Mouse (Mus musculus) embryonic facial prominence, embryonic 12.5 days (tissue): ENCODE measurements at regions not wholly inside any gene's neighbourhood (a gene's known extent, or its start where the extent isn't known, plus 50 kb on each side); places are given as distances from the start of the nearest gene placed in this dataset.
"Not testable (repeated sequence)": the region's sequence is repeated elsewhere in the genome, so short reads cannot be mapped to it uniquely, and the experiment has no call there.

Experiments used
- ATAC-seq: fragments of 200-750 bp; cut with Nextera tagmentation; 2 replicates; pipeline ENCODE4 v1.8.0; 2017; ENCODE audit not compliant: insufficient number of reproducible peaks, insufficient read depth, low FRiP score, low TSS enrichment
- H3K27ac ChIP-seq: fragments of 300-500 bp; sonication (generic); 2 replicates; pipeline ENCODE4 v1.5.1; 2016; ENCODE audit warnings: mild to moderate bottlenecking
- H3K27me3 ChIP-seq: fragments of 300-500 bp; sonication (generic); 2 replicates; pipeline ENCODE4 v1.6.1; 2016; ENCODE audit warnings: mild to moderate bottlenecking, moderate library complexity
- H3K36me3 ChIP-seq: fragments of 300-500 bp; sonication (generic); 2 replicates; pipeline ENCODE4 v1.6.1; 2016; ENCODE audit warnings: mild to moderate bottlenecking
- H3K4me1 ChIP-seq: fragments of 300-500 bp; sonication (generic); 2 replicates; pipeline ENCODE4 v1.6.1; 2016
- H3K4me2 ChIP-seq: fragments of 300-500 bp; sonication (generic); replicated peaks from 2 replicates; pipeline ENCODE4 v1.6.1; 2016; ENCODE audit warnings: mild to moderate bottlenecking, moderate library complexity
- H3K4me3 ChIP-seq: fragments of 300-500 bp; sonication (generic); 2 replicates; pipeline ENCODE4 v1.5.1; 2016; ENCODE audit warnings: mild to moderate bottlenecking
- H3K9ac ChIP-seq: fragments of 300-500 bp; sonication (generic); 2 replicates; pipeline ENCODE4 v1.6.1; 2016; ENCODE audit warnings: mild to moderate bottlenecking, moderate library complexity
- H3K9me3 ChIP-seq: fragments of 300-500 bp; sonication (generic); 2 replicates; pipeline ENCODE4 v1.6.1; 2016; ENCODE audit warnings: mild to moderate bottlenecking, moderate library complexity
- WGBS: fragments of 180-500 bp; shearing (Covaris S2); methylation state at CpG from one replicate; pipeline ENCODE4 v1.1.7; 2016; 5-methylcytosine and 5-hydroxymethylcytosine counted together

GRCm38 (mm10) chr7:73688451-73688850 is 51.7 kb upstream of the Fam174b start:
- 87% methylated on average over 7 of the region's 7 CpGs for WGBS
- Histone ChIP-seq H3K4me1 (no peaks in the 10 kb centered on the region), H3K9ac (no peak overlapping the region), H3K4me3 (no peak overlapping the region), H3K4me2 (no peak overlapping the region), H3K27ac (no peak overlapping the region), H3K9me3 (no peaks in the 10 kb centered on the region), H3K27me3 (no peaks in the 10 kb centered on the region), H3K36me3 (no peaks in the 10 kb centered on the region)
- ATAC-seq = no peak

- not testable (repeated sequence) for ATAC-seq, H3K4me3 ChIP-seq, H3K36me3 ChIP-seq, H3K9ac ChIP-seq, H3K27me3 ChIP-seq, H3K4me2 ChIP-seq, H3K27ac ChIP-seq, H3K9me3 ChIP-seq, H3K4me1 ChIP-seq
- WGBS = 94% methylated on average over 17 of the region's 17 CpGs
Observed at GRCm38 (mm10) chr7:73686245-73686644, 53.9 kb upstream of the Fam174b start.

GRCm38 (mm10) chr7:73682756-73683155 is 57.3 kb upstream of the Fam174b start:
- Histone ChIP-seq H3K27me3 (no peaks in the 10 kb centered on the region), H3K4me3 (no peak overlapping the region), H3K36me3 (no peaks in the 10 kb centered on the region), H3K9me3 (no peaks in the 10 kb centered on the region), H3K4me2 (no peak overlapping the region), H3K9ac (no peak overlapping the region), H3K27ac (no peak overlapping the region), H3K4me1 (no peaks in the 10 kb centered on the region)
- 65% methylated on average over 5 of the region's 5 CpGs for WGBS
- no peak for ATAC-seq

DNA sequence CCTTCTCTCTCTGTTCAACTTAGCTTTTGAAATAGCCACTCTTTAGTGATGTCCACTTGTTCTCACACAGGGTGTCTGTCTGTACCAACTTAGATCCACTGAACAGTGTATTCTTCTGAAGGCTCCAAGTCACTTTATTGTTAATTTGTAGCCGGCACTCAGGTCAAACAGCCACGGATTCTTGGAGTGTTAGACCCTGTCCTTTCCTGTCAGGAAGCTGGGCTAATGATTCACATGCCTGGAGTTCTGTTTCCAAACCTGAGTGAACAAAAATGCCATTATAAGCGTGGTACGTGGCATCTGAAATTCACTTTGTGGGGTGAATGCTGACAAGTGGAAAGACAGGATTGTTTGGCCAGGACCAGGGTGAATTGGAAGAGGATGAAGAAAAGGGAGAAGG is 69.5 kb upstream of the Fam174b start:
- H3K27ac ChIP-seq = no peak overlapping the region
- no peaks in the 10 kb centered on the region for H3K36me3 ChIP-seq
- no peak overlapping the region for H3K4me2 ChIP-seq
- H3K4me3 ChIP-seq = no peak overlapping the region
- WGBS = 20% methylated on average over 4 of the region's 4 CpGs
- H3K4me1 ChIP-seq = 0 out of 2 replicates have a peak, but pooled peaks cover 3% of the 10 kb centered on the region
- no peak for ATAC-seq
- H3K27me3 ChIP-seq = no peaks in the 10 kb centered on the region
- H3K9me3 ChIP-seq = no peaks in the 10 kb centered on the region
- H3K9ac ChIP-seq = no peak overlapping the region

DNA sequence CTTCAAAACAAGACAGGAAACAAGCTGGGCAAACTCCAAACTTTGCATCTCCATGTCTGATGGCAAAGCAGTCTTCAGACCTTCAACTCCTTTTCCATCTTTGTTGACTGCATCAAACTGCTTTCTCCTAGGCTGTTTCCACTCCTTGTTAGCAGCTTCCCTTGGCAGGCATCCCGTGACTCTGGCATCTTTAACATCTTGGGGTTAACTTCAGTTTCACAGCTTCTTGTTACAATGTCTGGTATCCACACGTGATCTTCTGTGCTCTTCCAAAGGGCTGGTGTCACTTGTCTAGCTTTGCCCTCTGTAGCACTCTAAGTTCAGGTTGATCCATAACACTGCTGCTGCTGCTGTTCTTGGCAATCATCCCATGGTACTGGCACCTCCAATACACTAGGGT is 71.3 kb upstream of the Fam174b start:
- no peak overlapping the region for H3K9ac ChIP-seq
- no peaks in the 10 kb centered on the region for H3K9me3 ChIP-seq
- no peak overlapping the region for H3K4me3 ChIP-seq
- H3K27me3 ChIP-seq = no peaks in the 10 kb centered on the region
- H3K4me1 ChIP-seq = 0 out of 2 replicates have a peak, but pooled peaks cover 3% of the 10 kb centered on the region
- no peak overlapping the region for H3K27ac ChIP-seq
- H3K4me2 ChIP-seq = no peak overlapping the region
- no peak for ATAC-seq
- 74% methylated on average over 2 of the region's 2 CpGs for WGBS
- H3K36me3 ChIP-seq = no peaks in the 10 kb centered on the region

GRCm38 (mm10) chr7:73666921-73667675 is 73.0 kb upstream of the Fam174b start:
- 68% methylated on average over 14 of the region's 14 CpGs for WGBS
- 0 out of 2 replicates have a peak, but pooled peaks have one; percentile 41 for ATAC-seq

GRCm38 (mm10) chr7:73664962-73665361 is 75.1 kb upstream of the Fam174b start:
- no peak overlapping the region for H3K4me3 ChIP-seq
- H3K9ac ChIP-seq = no peak overlapping the region
- no peak overlapping the region for H3K4me2 ChIP-seq
- no peak overlapping the region for H3K27ac ChIP-seq
- no peaks in the 10 kb centered on the region for H3K9me3 ChIP-seq
- no peaks in the 10 kb centered on the region for H3K36me3 ChIP-seq
- ATAC-seq = no peak
- 67% methylated on average over 6 of the region's 6 CpGs for WGBS
- 0 out of 2 replicates have a peak, but pooled peaks cover 3% of the 10 kb centered on the region for H3K4me1 ChIP-seq
- H3K27me3 ChIP-seq = no peaks in the 10 kb centered on the region

More at GRCm38 (mm10) chr7:73666921-73667675, 73.0 kb upstream of the Fam174b start:
- Histone ChIP-seq H3K4me2 (no peak overlapping the region), H3K9me3 (no peaks in the 10 kb centered on the region), H3K27ac (0 out of 2 replicates have a peak overlapping the region, but pooled peaks have one; percentile 30), H3K27me3 (no peaks in the 10 kb centered on the region), H3K4me3 (no peak overlapping the region), H3K36me3 (no peaks in the 10 kb centered on the region), H3K4me1 (0 out of 2 replicates have a peak, but pooled peaks cover 3% of the 10 kb centered on the region), H3K9ac (no peak overlapping the region)

GRCm38 (mm10) chr7:73662536-73662935 is 77.6 kb upstream of the Fam174b start:
- Histone ChIP-seq H3K9ac (no peak overlapping the region), H3K27ac (no peak overlapping the region), H3K4me1 (peaks cover 5% of the 10 kb centered on the region; the same call in 1 of the 2 replicates), H3K9me3 (no peaks in the 10 kb centered on the region), H3K4me3 (no peak overlapping the region), H3K27me3 (no peaks in the 10 kb centered on the region), H3K4me2 (no peak overlapping the region), H3K36me3 (no peaks in the 10 kb centered on the region)
- WGBS = 73% methylated on average over 9 of the region's 9 CpGs
- no peak for ATAC-seq

- Histone ChIP-seq H3K4me1 (peaks cover 9% of the 10 kb centered on the region; the same call in 1 of the 2 replicates), H3K4me3 (no peak overlapping the region), H3K27ac (no peak overlapping the region), H3K9ac (no peak overlapping the region), H3K36me3 (no peaks in the 10 kb centered on the region), H3K4me2 (no peak overlapping the region), H3K9me3 (no peaks in the 10 kb centered on the region), H3K27me3 (no peaks in the 10 kb centered on the region)
- ATAC-seq = no peak
- WGBS = 82% methylated on average over 3 of the region's 3 CpGs
Observed at GRCm38 (mm10) chr7:73661901-73662300, 78.2 kb upstream of the Fam174b start.

DNA sequence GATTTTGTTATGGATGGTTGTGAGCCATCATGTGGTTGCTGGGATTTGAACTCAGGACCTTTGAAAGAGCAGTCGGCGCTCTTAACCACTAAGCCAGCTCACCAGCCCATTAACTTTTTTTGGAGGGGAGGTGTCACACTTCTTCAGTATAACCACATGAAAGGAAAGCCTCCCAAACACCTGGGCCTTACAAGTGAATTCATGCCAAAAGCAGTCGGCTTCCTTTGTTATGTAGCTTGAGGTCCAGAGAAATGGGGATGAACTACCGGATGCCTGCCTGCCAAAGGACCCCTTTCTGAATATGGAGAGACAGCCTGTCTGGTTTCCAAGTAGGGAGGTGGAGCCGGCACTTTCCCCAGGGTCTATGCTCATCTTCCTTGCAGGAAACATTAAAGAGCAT is 80.6 kb upstream of the Fam174b start:
- H3K27me3 ChIP-seq = no peaks in the 10 kb centered on the region
- peaks cover 6% of the 10 kb centered on the region; the same call in 1 of the 2 replicates for H3K4me1 ChIP-seq
- no peaks in the 10 kb centered on the region for H3K36me3 ChIP-seq
- ATAC-seq = no peak
- H3K4me2 ChIP-seq = no peak overlapping the region
- no peaks in the 10 kb centered on the region for H3K9me3 ChIP-seq
- H3K9ac ChIP-seq = no peak overlapping the region
- H3K4me3 ChIP-seq = no peak overlapping the region
- WGBS = 90% methylated on average over 5 of the region's 5 CpGs
- H3K27ac ChIP-seq = no peak overlapping the region

- Histone ChIP-seq H3K4me2 (no peak overlapping the region), H3K4me3 (no peak overlapping the region), H3K9me3 (no peaks in the 10 kb centered on the region), H3K27me3 (no peaks in the 10 kb centered on the region), H3K36me3 (no peaks in the 10 kb centered on the region), H3K4me1 (peaks cover 6% of the 10 kb centered on the region; the same call in 1 of the 2 replicates), H3K9ac (no peak overlapping the region), H3K27ac (no peak overlapping the region)
- 50% methylated on average over 7 of the region's 7 CpGs for WGBS
- ATAC-seq = peak; percentile 43; the same call in 1 of the 2 replicates
Observed at GRCm38 (mm10) chr7:73657283-73657682, 82.8 kb upstream of the Fam174b start.

DNA sequence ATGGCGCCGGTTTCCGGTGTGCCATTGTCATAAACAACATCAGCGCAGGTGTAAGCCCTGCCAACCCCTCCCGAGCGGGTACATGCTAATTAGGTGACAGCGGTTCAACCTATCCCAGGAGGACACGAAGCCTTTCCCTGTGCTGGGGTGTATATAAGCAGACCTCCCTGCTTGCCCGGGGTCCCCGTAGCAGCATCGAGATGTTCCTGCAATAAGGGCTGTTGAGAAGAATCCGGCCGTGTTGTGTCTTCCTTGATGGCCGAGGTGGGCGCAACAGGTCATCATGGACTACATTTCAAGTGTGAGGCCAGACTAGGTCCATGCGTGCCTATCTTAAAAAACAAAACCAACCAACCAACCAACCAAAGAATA is 83.7 kb upstream of the Fam174b start:
- not testable (repeated sequence) for H3K9me3 ChIP-seq, H3K4me1 ChIP-seq, H3K9ac ChIP-seq, H3K4me2 ChIP-seq, H3K4me3 ChIP-seq, ATAC-seq, H3K27ac ChIP-seq, H3K27me3 ChIP-seq, H3K36me3 ChIP-seq
- WGBS = 95% methylated on average over 16 of the region's 16 CpGs
